20 mouse cellular contexts compared by ENCODE assay signal in genomic region chr3:34102891-34103290, GRCm38 (mm10). TPM values are rescaled to one million over a fixed set of nuclear protein-coding genes. Genes with fewer than 3 reads are reported as not detected.
A peak's percentile ranks its signal among the peaks of the same experiment; 100 is the strongest.
DNase-seq lines count a peak whose midpoint lies in the region; ATAC-seq and TF ChIP-seq lines count a peak whose summit lies in the region.
"Had no signal": no experiment of that assay in that cellular context is flagged by ENCODE, and none has a peak within 500 bp of the region (broad histone marks: within the 10 kb centered on the region; RNA-seq: fewer than 3 reads in every experiment).

No protein-coding gene starts in this region.

- no peak overlapping the region; the same call in 1 of the 2 replicates for H3K27ac ChIP-seq in midbrain, embryonic 12.5 days (replicated peaks)
- H3K27ac ChIP-seq in midbrain, postnatal 0 days (ENCODE audit: low read depth, low read length), result no peak overlapping the region
- H3K27ac ChIP-seq in forebrain, embryonic 12.5 days, result peak overlapping the region; percentile 37; the same call in 1 of the 2 replicates
- H3K27ac ChIP-seq in midbrain, embryonic 15.5 days, result peak overlapping the region; percentile 32; the same call in 1 of the 2 replicates
- H3K27ac ChIP-seq: hindbrain, embryonic 12.5 days; limb, embryonic 15.5 days; liver, embryonic 15.5 days had no signal

- TF ChIP-seq CTCF in midbrain, postnatal 0 days (IDR thresholded peaks at IDR 0.05), result no peak
- TF ChIP-seq CTCF in brain, embryonic 14.5 days (IDR thresholded peaks at IDR 0.05; ENCODE audit: borderline replicate concordance, extremely low read depth, insufficient read depth, insufficient read length), result no peak

- H3K36me3 ChIP-seq in midbrain, embryonic 12.5 days, result no peaks in the 10 kb centered on the region
- no peaks in the 10 kb centered on the region for H3K36me3 ChIP-seq in midbrain, postnatal 0 days (ENCODE audit: insufficient read depth, low read length)
- H3K36me3 ChIP-seq in forebrain, embryonic 12.5 days (replicated peaks), result no peaks in the 10 kb centered on the region
- H3K36me3 ChIP-seq in midbrain, embryonic 15.5 days (replicated peaks), result no peaks in the 10 kb centered on the region
- H3K36me3 ChIP-seq: hindbrain, embryonic 12.5 days; limb, embryonic 15.5 days; liver, embryonic 15.5 days had no signal

- no peaks in the 10 kb centered on the region for H3K9me3 ChIP-seq in midbrain, embryonic 12.5 days
- H3K9me3 ChIP-seq in midbrain, postnatal 0 days (ENCODE audit: low read length), result no peaks in the 10 kb centered on the region
- H3K9me3 ChIP-seq in forebrain, embryonic 12.5 days, result no peaks in the 10 kb centered on the region
- H3K9me3 ChIP-seq in midbrain, embryonic 15.5 days, result no peaks in the 10 kb centered on the region
- H3K9me3 ChIP-seq: hindbrain, embryonic 12.5 days; limb, embryonic 15.5 days; liver, embryonic 15.5 days had no signal

- WGBS in midbrain, embryonic 12.5 days, result 31% methylated on average over 2 of the region's 2 CpGs
- WGBS in midbrain, postnatal 0 days, result 19% methylated on average over 2 of the region's 2 CpGs
- 31% methylated on average over 2 of the region's 2 CpGs for WGBS in forebrain, embryonic 12.5 days
- WGBS in midbrain, embryonic 15.5 days, result 33% methylated on average over 2 of the region's 2 CpGs

- H3K27me3 ChIP-seq in midbrain, embryonic 12.5 days, result peaks cover 14% of the 10 kb centered on the region
- no peaks in the 10 kb centered on the region for H3K27me3 ChIP-seq in midbrain, postnatal 0 days (ENCODE audit: insufficient read depth, low read length)
- H3K27me3 ChIP-seq in forebrain, embryonic 12.5 days, result peaks cover 3% of the 10 kb centered on the region; the same call in 1 of the 2 replicates
- no peaks in the 10 kb centered on the region for H3K27me3 ChIP-seq in midbrain, embryonic 15.5 days (replicated peaks)
- H3K27me3 ChIP-seq: hindbrain, embryonic 12.5 days had no signal

- DNase-seq in midbrain, postnatal 0 days (ENCODE audit: low spot score), result no peak
- peak; percentile 44 for DNase-seq in brain, embryonic 14.5 days (ENCODE audit: low read depth)
- no peak for DNase-seq in layer of hippocampus, adult 11-12 months (ENCODE audit: low spot score)
- DNase-seq in frontal cortex, postnatal 10 days (ENCODE audit: low spot score in 2 of 2), result no peak
- DNase-seq: cerebellum, adult 8-10 months; heart, postnatal 10 days; kidney, adult 2 months; kidney, postnatal 10 days; thymus, postnatal 14 days had no signal

- no peak overlapping the region for H3K4me3 ChIP-seq in midbrain, embryonic 12.5 days
- no peak overlapping the region for H3K4me3 ChIP-seq in midbrain, postnatal 0 days (ENCODE audit: low read depth, low read length)
- no peak overlapping the region for H3K4me3 ChIP-seq in forebrain, embryonic 12.5 days (replicated peaks)
- H3K4me3 ChIP-seq in midbrain, embryonic 15.5 days, result no peak overlapping the region
- H3K4me3 ChIP-seq: hindbrain, embryonic 12.5 days; limb, embryonic 15.5 days; liver, embryonic 15.5 days; myocyte had no signal

- peaks cover 22% of the 10 kb centered on the region for H3K4me1 ChIP-seq in midbrain, embryonic 12.5 days
- no peaks in the 10 kb centered on the region for H3K4me1 ChIP-seq in midbrain, postnatal 0 days (ENCODE audit: insufficient read depth, low read length)
- H3K4me1 ChIP-seq in forebrain, embryonic 12.5 days, result peaks cover 24% of the 10 kb centered on the region
- H3K4me1 ChIP-seq in midbrain, embryonic 15.5 days, result peaks cover 11% of the 10 kb centered on the region
- H3K4me1 ChIP-seq: limb, embryonic 15.5 days; liver, embryonic 15.5 days had no signal

- H3K4me2 ChIP-seq in midbrain, embryonic 12.5 days (replicated peaks), result no peak overlapping the region
- H3K4me2 ChIP-seq in midbrain, postnatal 0 days (ENCODE audit: low read depth, low read length, poor library complexity, severe bottlenecking), result no peak overlapping the region
- no peak overlapping the region for H3K4me2 ChIP-seq in forebrain, embryonic 12.5 days
- H3K4me2 ChIP-seq in midbrain, embryonic 15.5 days, result no peak overlapping the region
- H3K4me2 ChIP-seq: heart, embryonic 11.5 days; hindbrain, embryonic 12.5 days; limb, embryonic 15.5 days; liver, embryonic 15.5 days had no signal

- ATAC-seq in midbrain, embryonic 12.5 days (ENCODE audit: low FRiP score, low read depth), result peak; percentile 51
- ATAC-seq in midbrain, postnatal 0 days (ENCODE audit: low FRiP score), result no peak
- ATAC-seq in forebrain, embryonic 12.5 days (ENCODE audit: low FRiP score), result peak; percentile 45; the same call in 1 of the 2 replicates
- no peak for ATAC-seq in midbrain, embryonic 15.5 days (replicated peaks)
- ATAC-seq: inflammation-experienced regulatory T-cells, adult 6 months; lung, postnatal 0 days; Patski had no signal

- TF ChIP-seq POLR2A in brain, embryonic 14.5 days (IDR thresholded peaks at IDR 0.05; ENCODE audit: borderline replicate concordance, extremely low read depth, insufficient read depth, insufficient read length, poor library complexity, severe bottlenecking), result no peak

- no peak overlapping the region for H3K9ac ChIP-seq in midbrain, embryonic 12.5 days (replicated peaks)
- no peak overlapping the region for H3K9ac ChIP-seq in midbrain, postnatal 0 days (replicated peaks; ENCODE audit: low read length, poor library complexity, severe bottlenecking)
- no peak overlapping the region for H3K9ac ChIP-seq in forebrain, embryonic 12.5 days
- H3K9ac ChIP-seq in midbrain, embryonic 15.5 days, result no peak overlapping the region
- H3K9ac ChIP-seq: hindbrain, embryonic 12.5 days; limb, embryonic 15.5 days; liver, embryonic 15.5 days had no signal

RNA-seq across cellular contexts. Expression of gene Dnajc19, which starts 21.8 kb away (rescaled TPM):
- 146 and 151 TPM in 2 replicates for polyA plus RNA-seq in midbrain, embryonic 12.5 days (2016; fragmentation: Nextera tagmentation; extraction: Ambion mirVana)
- total RNA-seq in midbrain, postnatal 0 days (2014; rRNA removed), result 79.9 and 85.9 TPM in 2 replicates
- polyA plus RNA-seq in midbrain, postnatal 0 days (2015; fragmentation: Nextera tagmentation; extraction: Ambion mirVana), result 169 and 176 TPM in 2 replicates
- polyA plus RNA-seq in brain, embryonic 14.5 days (2012; rRNA removed), result 67.8 and 88.5 TPM in 2 replicates
- polyA plus RNA-seq in forebrain, embryonic 12.5 days (2016; fragmentation: Nextera tagmentation; extraction: Ambion mirVana), result 141 and 148 TPM in 2 replicates
- 99.8 and 104 TPM in 2 replicates for polyA plus RNA-seq in midbrain, embryonic 15.5 days (2015; fragmentation: Nextera tagmentation; extraction: Ambion mirVana)

Comparison
In these comparisons a context has a peak if more than half of its experiments do, and no peak if none do; other contexts are left out.
1. ATAC-seq: peak in midbrain, embryonic 12.5 days (single experiment) and forebrain, embryonic 12.5 days (single experiment); none in midbrain, postnatal 0 days (single experiment) and midbrain, embryonic 15.5 days (single experiment).
2. H3K27ac ChIP-seq: peak in forebrain, embryonic 12.5 days (single experiment) and midbrain, embryonic 15.5 days (single experiment); none in midbrain, embryonic 12.5 days (single experiment) and midbrain, postnatal 0 days (single experiment).